Mouse (Mus musculus): ENCODE data around the gene Sptlc2. TPM values are rescaled to one million over a fixed set of nuclear protein-coding genes. Genes with fewer than 3 reads are reported as not detected.

Sptlc2 gene
- polyA plus RNA-seq, 1 experiment, result 35.0 TPM

DNA sequence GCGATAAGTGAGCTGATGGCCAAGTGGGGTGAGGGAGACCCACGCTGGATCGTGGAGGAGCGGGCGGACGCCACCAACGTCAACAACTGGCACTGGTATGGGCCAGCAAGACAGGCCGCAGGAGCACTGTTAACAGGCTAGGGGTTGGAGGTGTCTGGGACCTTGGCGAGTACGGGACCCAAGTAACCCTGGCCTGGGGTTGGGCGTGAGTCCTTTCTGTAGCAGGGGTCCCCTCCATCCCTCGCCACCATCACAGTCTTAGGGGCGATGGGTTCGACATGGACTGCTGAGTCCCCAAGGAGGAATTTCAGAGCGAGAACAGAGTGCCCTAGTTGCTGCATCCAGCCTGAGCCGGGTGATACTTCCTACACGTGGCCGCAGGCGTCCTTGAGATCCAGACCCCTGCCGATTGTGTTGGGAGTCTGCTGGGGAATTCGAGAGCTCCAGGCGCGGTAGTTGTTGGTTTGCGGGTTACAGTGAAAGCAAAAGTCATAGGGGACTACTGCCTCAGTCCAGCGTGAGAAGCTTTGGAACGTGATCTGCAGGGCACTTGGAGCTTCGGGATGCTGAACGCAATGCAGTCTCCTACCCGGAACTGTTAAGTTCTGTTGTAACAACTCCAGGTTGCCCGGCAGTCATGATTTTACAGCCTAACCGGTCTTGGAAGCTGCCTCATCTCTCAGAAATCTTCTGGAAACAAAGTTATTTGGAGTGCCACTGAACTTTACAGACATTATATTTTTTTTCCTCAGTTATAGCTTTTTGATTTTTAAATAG, 121.1 kb downstream of the Sptlc2 start:
- under 1% methylated on average over 31 of the region's 31 CpGs for WGBS
- DNase-seq, result no peak
- H3K36me3 ChIP-seq (ENCODE audit: control insufficient read depth, insufficient read depth, low read length), result peaks cover 5% of the 10 kb centered on the region
- no peaks in the 10 kb centered on the region for H3K27me3 ChIP-seq (replicated peaks; ENCODE audit: control insufficient read depth, insufficient read depth, low read length)
- H3K4me3 ChIP-seq (ENCODE audit: insufficient read depth, low read depth, low read length), result peak overlapping the region; percentile 91
- peak overlapping the region; percentile 98 for H3K27ac ChIP-seq (ENCODE audit: insufficient read depth, low read depth, low read length)
- no peak for TF ChIP-seq CTCF (conservative IDR thresholded peaks at IDR 0.05; ENCODE audit: insufficient read depth, insufficient read length, low read depth, low read length)
- TF ChIP-seq POLR2A (IDR thresholded peaks at IDR 0.05; ENCODE audit: low read depth, low read length), result no peak
- H3K4me1 ChIP-seq (ENCODE audit: control insufficient read depth, insufficient read depth, low read length), result 0 out of 2 replicates have a peak, but pooled peaks cover 4% of the 10 kb centered on the region

DNA sequence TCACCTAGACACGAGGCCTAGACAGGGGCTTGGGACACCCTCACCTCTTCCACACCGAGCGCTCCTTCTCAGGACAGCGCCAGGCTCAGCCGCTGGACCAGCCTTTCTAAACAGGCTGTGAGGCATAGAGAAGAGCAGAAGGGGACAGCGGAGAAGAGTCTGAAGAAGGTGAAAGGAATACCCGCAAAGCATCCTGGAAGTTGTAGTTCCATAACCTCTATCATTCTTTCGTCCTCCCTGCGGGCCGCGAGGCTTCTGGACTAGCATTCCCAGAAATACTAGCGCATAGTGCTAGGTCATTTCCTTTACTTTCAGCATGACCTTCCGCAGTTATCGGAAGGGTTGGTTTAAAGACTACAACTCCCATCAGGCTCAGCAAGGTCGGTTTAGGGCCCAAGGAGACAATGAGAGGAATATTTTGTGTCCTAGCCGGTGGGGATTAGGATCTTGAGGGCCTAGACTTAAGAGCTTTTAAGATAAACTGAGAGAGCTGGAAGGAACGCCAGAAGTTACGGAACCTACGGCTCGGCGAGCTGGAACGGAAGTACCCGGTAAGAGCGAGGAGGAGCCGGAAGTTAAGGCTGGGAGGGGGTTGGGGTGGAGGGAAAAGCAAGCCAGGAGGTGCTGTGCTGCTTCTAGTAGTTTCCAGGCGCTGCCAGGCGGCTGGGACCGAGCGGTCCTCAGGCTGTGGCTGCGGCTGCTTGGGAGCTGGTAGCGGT, 121.9 kb downstream of the Sptlc2 start, which contains the start of the genes Vipas39 and Ahsa1:
Gene Vipas39, minus strand, starts transcription at position 149 of the 719 bp plus-strand sequence.
Gene Ahsa1, plus strand, starts transcription at position 372 of the 719 bp plus-strand sequence.
- Histone ChIP-seq H3K4me1 (ENCODE audit: control insufficient read depth, insufficient read depth, low read length) (0 out of 2 replicates have a peak, but pooled peaks cover 4% of the 10 kb centered on the region), H3K4me3 (ENCODE audit: insufficient read depth, low read depth, low read length) (peak within 1 kb of the TSS; percentile 91), H3K27me3 (replicated peaks; ENCODE audit: control insufficient read depth, insufficient read depth, low read length) (no peaks in the 10 kb centered on the region), H3K36me3 (ENCODE audit: control insufficient read depth, insufficient read depth, low read length) (peaks cover 3% of the 10 kb centered on the region), H3K27ac (ENCODE audit: insufficient read depth, low read depth, low read length) (peak within 1 kb of the TSS; percentile 98)
- TF ChIP-seq CTCF (conservative IDR thresholded peaks at IDR 0.05; ENCODE audit: insufficient read depth, insufficient read length, low read depth, low read length) (0 out of 2 replicates have a peak, but pooled peaks have one; percentile 25), POLR2A (IDR thresholded peaks at IDR 0.05; ENCODE audit: low read depth, low read length) (peak; percentile 90)
- under 1% methylated on average over 31 of the region's 31 CpGs for WGBS
- peak; percentile 97 for DNase-seq

DNA sequence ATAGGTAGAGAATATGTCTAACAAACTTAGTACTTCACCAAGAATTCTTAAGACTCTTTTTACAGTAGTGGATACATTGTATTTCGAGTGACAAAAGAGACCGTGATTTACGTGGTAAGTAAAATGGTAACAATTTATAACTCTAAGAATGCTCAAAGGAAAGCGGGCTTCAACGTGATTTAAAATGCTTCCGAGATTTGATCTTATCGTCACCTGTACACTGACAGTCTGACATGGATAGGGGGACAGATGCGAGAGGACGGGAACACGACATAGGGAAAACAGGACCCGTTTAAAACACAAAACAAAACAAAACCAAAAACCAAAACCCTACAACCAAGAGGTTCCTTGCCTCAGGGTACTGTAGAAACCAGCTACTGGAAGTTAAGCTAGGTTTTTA, 122.7 kb downstream of the Sptlc2 start:
- 6% methylated on average over 11 of the region's 11 CpGs for WGBS
- TF ChIP-seq CTCF (conservative IDR thresholded peaks at IDR 0.05; ENCODE audit: insufficient read depth, insufficient read length, low read depth, low read length) (no peak), POLR2A (IDR thresholded peaks at IDR 0.05; ENCODE audit: low read depth, low read length) (no peak)

DNA sequence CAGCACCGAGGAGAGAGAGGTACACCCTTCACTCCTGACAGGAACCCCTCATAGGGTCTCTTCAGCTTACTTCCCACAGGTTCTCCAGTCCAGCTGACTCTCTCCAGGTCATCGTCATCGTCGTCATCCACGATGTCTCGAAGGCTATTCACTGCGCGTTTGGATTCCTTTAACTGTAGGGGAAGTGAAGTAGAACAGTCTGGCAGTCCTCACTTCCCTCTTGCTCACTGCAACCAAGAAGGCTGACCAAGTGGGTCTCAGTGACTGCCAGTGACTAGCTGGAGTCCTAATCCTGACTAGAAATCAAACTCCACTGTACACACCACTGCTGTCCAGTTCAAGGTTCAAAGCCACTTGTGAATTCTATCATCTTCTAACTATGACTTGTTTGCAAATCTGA, 127.6 kb downstream of the Sptlc2 start:
- no peaks in the 10 kb centered on the region for H3K27me3 ChIP-seq (replicated peaks; ENCODE audit: control insufficient read depth, insufficient read depth, low read length)
- TF ChIP-seq POLR2A (IDR thresholded peaks at IDR 0.05; ENCODE audit: low read depth, low read length) (no peak), CTCF (conservative IDR thresholded peaks at IDR 0.05; ENCODE audit: insufficient read depth, insufficient read length, low read depth, low read length) (no peak)
- H3K4me3 ChIP-seq (ENCODE audit: insufficient read depth, low read depth, low read length), result no peak overlapping the region
- 94% methylated on average over 8 of the region's 8 CpGs for WGBS
- peaks cover 3% of the 10 kb centered on the region for H3K36me3 ChIP-seq (ENCODE audit: control insufficient read depth, insufficient read depth, low read length)
- DNase-seq, result no peak
- H3K27ac ChIP-seq (ENCODE audit: insufficient read depth, low read depth, low read length), result no peak overlapping the region
- H3K4me1 ChIP-seq (ENCODE audit: control insufficient read depth, insufficient read depth, low read length), result no peaks in the 10 kb centered on the region

More for the DNA sequence above, 122.7 kb downstream of the Sptlc2 start:
- Histone ChIP-seq H3K4me1 (ENCODE audit: control insufficient read depth, insufficient read depth, low read length) (0 out of 2 replicates have a peak, but pooled peaks cover 4% of the 10 kb centered on the region), H3K27ac (ENCODE audit: insufficient read depth, low read depth, low read length) (no peak overlapping the region; the same call in 1 of the 2 replicates), H3K36me3 (ENCODE audit: control insufficient read depth, insufficient read depth, low read length) (no peaks in the 10 kb centered on the region; the same call in 1 of the 2 replicates), H3K4me3 (ENCODE audit: insufficient read depth, low read depth, low read length) (peak overlapping the region; percentile 85), H3K27me3 (replicated peaks; ENCODE audit: control insufficient read depth, insufficient read depth, low read length) (no peaks in the 10 kb centered on the region)
- DNase-seq, result no peak

GRCm38 (mm10) chr12:87256629-87257028, 131.5 kb downstream of the Sptlc2 start:
- Histone ChIP-seq H3K4me1 (ENCODE audit: control insufficient read depth, insufficient read depth, low read length) (no peaks in the 10 kb centered on the region), H3K4me3 (ENCODE audit: insufficient read depth, low read depth, low read length) (no peak overlapping the region), H3K36me3 (ENCODE audit: control insufficient read depth, insufficient read depth, low read length) (peaks cover 3% of the 10 kb centered on the region), H3K27me3 (replicated peaks; ENCODE audit: control insufficient read depth, insufficient read depth, low read length) (no peaks in the 10 kb centered on the region), H3K27ac (ENCODE audit: insufficient read depth, low read depth, low read length) (no peak overlapping the region)
- no peak for DNase-seq
- 95% methylated on average over 5 of the region's 5 CpGs for WGBS
- TF ChIP-seq CTCF (conservative IDR thresholded peaks at IDR 0.05; ENCODE audit: insufficient read depth, insufficient read length, low read depth, low read length), result no peak
- no peak for TF ChIP-seq POLR2A (IDR thresholded peaks at IDR 0.05; ENCODE audit: low read depth, low read length)

Other genes with a start within 250 kb of the Sptlc2 start
- gene Gstz1, start 241.2 kb downstream of the Sptlc2 start, polyA plus RNA-seq (2012; rRNA removed), result 427 and 440 TPM in 2 replicates
- 15.9 and 20.9 TPM in 2 replicates for gene Pomt2, start 240.4 kb downstream of the Sptlc2 start, polyA plus RNA-seq (2012; rRNA removed)
- 0.12 TPM in 1 of 2 replicates, not detected in the other for gene Samd15, start 188.6 kb downstream of the Sptlc2 start, polyA plus RNA-seq (2012; rRNA removed)
- gene Tmed8, start 187.9 kb downstream of the Sptlc2 start, polyA plus RNA-seq (2012; rRNA removed), result 6.7 and 7.1 TPM in 2 replicates
- gene Noxred1, start 149.6 kb downstream of the Sptlc2 start, polyA plus RNA-seq (2012; rRNA removed), result 0.88 and 0.95 TPM in 2 replicates
- gene Vipas39, start 122.1 kb downstream of the Sptlc2 start, polyA plus RNA-seq (2012; rRNA removed), result 47.4 and 50.0 TPM in 2 replicates
- gene Ahsa1, start 121.9 kb downstream of the Sptlc2 start, polyA plus RNA-seq (2012; rRNA removed), result 55.1 and 78.5 TPM in 2 replicates
- gene Ism2, start 88.7 kb downstream of the Sptlc2 start, polyA plus RNA-seq (2012; rRNA removed), result 0.06 TPM in 1 of 2 replicates, not detected in the other
- gene Slirp, start 55.5 kb upstream of the Sptlc2 start, polyA plus RNA-seq (2012; rRNA removed), result 27.7 and 40.0 TPM in 2 replicates
- 9.2 and 10.4 TPM in 2 replicates for gene Alkbh1, start 55.7 kb upstream of the Sptlc2 start, polyA plus RNA-seq (2012; rRNA removed)
- 10.5 and 13.6 TPM in 2 replicates for gene Snw1, start 83.9 kb upstream of the Sptlc2 start, polyA plus RNA-seq (2012; rRNA removed)
- gene Gm5788, start 106.4 kb upstream of the Sptlc2 start, polyA plus RNA-seq (2012; rRNA removed), result not detected in 2 replicates
- not detected in 2 replicates for gene Gm8300, start 126.0 kb upstream of the Sptlc2 start, polyA plus RNA-seq (2012; rRNA removed)
- not detected in 2 replicates for gene Oog1, start 214.3 kb upstream of the Sptlc2 start, polyA plus RNA-seq (2012; rRNA removed)
- not detected in 2 replicates for gene Gm4027, start 230.5 kb upstream of the Sptlc2 start, polyA plus RNA-seq (2012; rRNA removed)

Measured in kidney, adult 2 months (tissue).